Mouse (Mus musculus) layer of hippocampus, adult 18-20 months (tissue): Measurements from ENCODE around the gene Cstf3. TPM values are rescaled to one million over a fixed set of nuclear protein-coding genes. Genes with fewer than 3 reads are reported as not detected.
A peak's percentile ranks its signal among the peaks of the same experiment; 100 is the strongest.

Experiments
- DNase-seq, 2 experiments: peaks; one replicate each; pipeline ENCODE4 v3.0.0; 2022; ENCODE audit warnings: low spot score in 2 of 2
- total RNA-seq, 2 experiments: library from RNA; stranded (reverse); gene quantifications; 2 replicates each; pipeline ENCODE4 v1.2.3; 2021

Gene Cstf3
- total RNA-seq, 2 experiments from 2014 or later, result 39.0 to 42.8 TPM

GRCm38 (mm10) chr2:104710670-104711370 lies 120.5 kb downstream of the Cstf3 start:
- DNase-seq, result no peak

GRCm38 (mm10) chr2:104711585-104712485 lies 121.5 kb downstream of the Cstf3 start, which contains the start of gene Tcp11l1:
Tcp11l1 (minus strand) TSS chr2:104712169.
- peak; percentile 66 for DNase-seq

DNA sequence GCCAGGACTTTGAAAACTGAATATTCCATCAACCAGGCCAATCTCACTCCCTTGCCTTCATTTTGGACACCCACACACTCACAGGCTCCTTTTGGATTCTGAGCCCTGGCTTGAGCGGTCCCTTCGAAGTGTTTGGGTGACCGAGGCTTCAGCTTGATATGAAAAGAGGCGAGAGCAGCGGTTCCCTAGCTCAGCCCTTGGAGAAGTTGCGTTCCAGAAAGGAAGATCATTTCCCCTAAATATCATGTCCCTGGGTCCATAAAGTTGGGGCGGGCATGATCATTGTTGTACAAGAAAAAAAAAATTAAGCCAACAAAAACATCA lies 122.1 kb downstream of the Cstf3 start:
- no peak for DNase-seq

DNA sequence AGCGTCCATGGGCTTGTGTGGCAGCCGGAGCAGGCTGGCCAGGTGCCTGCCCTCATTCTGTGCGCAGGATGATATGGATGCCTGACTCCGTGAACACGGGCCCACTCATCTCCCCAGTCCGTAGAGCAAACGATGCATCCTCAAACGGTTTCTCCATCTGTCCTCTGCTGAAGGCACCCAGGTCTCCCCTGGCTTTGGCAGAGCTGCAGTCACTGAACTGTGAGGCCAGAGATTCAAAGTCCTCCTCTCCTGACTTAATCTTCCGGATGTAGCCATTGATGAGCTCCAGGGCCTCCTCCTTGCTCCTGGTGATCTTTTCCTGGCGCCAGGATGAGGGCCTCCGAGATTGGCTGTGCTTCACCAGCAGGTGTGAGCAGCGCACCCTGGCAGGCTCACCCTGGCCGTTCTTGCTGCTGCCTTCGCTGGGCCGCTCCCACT lies 124.0 kb downstream of the Cstf3 start:
- DNase-seq, result no peak

Other genes starting within 250 kb of the Cstf3 start
- gene D430041D05Rik, start 179.5 kb upstream of the Cstf3 start, total RNA-seq, result 10 to 100 TPM; 70.9 to 78.2 TPM
- 10 to 100 TPM; 75.5 to 76.8 TPM for gene Hipk3, start 96.1 kb upstream of the Cstf3 start, total RNA-seq
- 10 to 100 TPM; 31.8 to 33.9 TPM for gene Tcp11l1, start 121.6 kb downstream of the Cstf3 start, total RNA-seq
- not detected for gene Pin1rt1, start 125.9 kb downstream of the Cstf3 start, total RNA-seq
- gene Depdc7, start 152.4 kb downstream of the Cstf3 start, total RNA-seq, result 1 to 10 TPM; 2.8 to 3.9 TPM
- 1 to 10 TPM; 9.4 to 9.6 TPM for gene Qser1, start 226.2 kb downstream of the Cstf3 start, total RNA-seq